Mouse (Mus musculus) heart, adult 9 months (tissue): ENCODE data around the gene Gm17545.

Experiments
- DNase-seq, 2 experiments: peaks; one replicate each; pipeline ENCODE4 v3.0.0; 2022; ENCODE audit warnings: low spot score in 2 of 2

Gene Gm17545

DNA sequence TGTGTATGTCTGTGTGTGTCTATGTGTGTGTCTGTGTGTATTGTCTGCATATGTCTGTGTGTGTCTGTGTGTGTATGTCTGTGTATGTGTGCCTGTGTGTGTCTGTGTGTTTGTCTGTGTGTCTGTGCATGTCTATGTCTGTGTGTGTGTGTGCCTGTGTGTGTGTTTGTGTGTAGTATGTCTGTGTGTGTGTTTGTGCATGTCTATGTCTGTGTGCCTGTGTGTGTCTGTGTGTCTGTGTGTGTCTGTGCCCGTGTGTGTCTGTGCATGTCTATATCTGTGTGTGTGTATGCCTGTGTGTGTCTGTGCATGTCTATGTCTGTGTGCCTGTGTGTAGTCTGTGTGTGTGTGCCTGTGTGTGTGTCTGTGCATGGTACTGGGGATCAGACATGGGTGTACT lies 9.0 kb upstream of the Gm17545 start:
- DNase-seq: no peak

DNA sequence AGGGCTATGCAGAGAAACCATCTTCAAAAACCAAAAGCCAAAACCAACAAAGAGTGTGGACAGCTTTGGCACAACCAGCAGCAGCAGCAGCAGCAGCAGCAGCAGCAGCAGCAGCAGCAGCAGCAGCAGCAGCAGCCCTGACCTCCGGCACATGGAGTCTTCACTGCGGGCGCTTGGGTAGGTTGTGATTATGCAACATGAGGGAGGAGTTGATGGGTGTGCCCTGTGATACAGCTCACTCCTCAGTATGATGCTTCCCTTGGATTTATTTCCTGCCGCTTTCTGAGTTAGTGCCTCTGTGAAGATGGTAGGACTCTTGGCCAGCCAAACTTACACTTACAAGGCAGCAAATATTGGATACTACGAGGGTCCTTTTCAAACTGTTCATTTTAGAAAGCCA lies 6.9 kb upstream of the Gm17545 start:
- DNase-seq: no peak

DNA sequence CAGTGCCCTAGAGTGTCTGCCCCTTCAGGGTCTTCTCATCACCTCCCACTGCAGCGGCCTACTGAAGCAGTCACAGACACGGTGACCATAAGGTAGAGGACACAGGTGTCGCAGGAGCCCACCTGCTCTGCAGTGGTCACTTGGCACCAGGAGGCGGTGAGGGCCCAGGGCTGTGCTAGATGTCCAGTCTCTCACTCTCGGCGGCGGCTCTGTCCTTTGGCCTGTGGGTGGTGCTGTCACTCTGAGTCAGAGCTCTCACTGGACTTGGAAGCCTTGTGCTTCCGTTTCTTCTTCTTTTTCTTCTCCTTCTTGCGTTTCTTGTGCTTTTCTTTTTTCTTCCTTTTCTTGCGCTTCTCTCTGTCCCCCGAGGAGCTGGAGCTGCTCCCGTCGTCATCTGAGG lies 5.7 kb upstream of the Gm17545 start:
- no peak for DNase-seq

DNA sequence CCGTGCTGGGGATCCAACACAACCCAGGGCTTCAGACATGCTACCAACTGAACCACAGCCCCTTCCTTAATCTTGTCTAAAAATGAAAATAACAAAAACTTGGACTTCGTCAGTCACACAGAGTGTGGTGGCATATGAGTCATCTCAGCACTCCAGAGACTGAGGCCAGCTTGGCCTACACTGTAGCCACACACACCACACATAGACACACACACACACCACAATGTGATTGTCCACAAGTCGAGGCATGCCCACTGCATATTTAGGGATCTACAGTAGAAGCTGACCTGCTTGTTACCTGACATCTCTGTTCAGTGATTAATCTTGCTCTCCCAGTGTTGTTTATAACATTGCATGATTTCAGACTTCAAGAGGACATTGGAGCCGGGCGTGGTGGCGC lies 4.9 kb upstream of the Gm17545 start:
- DNase-seq: no peak

DNA sequence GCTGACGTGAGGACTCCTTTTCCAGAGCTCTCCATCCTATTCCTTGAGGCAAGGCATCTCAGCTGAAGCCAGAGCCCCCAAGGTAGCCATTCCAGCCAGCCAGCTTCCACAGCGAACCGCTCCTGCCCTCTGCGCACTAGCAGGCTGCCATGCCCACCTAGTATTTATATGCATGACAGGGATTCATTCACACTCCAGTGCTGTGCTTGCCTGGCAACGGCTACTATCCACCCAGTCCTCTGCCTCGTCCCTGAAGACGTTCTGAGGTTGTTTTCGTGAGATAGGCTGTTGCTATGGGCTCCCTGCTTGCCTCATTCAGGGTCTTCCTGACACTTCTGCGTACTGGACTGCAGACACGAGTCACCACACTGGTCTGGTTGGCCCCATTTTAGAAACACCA lies 1.4 kb upstream of the Gm17545 start:
- DNase-seq: no peak

DNA sequence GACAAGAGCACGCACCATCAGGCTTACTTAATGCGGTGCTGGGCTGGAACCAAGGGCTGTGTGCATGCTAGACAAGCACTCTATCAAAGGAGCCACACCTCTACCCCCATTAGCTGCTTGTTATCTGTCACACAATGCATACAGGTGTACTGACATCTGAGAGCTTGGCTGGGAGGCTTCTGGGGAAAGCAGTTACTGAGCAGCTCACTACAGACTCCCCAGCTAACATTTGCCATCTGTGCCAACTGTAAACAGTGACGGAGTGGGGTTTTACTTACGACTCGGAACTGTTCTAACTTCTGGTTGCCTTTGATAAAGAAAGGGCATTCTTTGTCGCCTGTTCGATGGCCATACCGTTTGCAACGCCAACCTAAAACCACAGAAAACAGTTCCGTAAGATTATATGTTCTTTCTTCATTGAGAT lies 577 bp upstream of the Gm17545 start:
- no peak for DNase-seq

DNA sequence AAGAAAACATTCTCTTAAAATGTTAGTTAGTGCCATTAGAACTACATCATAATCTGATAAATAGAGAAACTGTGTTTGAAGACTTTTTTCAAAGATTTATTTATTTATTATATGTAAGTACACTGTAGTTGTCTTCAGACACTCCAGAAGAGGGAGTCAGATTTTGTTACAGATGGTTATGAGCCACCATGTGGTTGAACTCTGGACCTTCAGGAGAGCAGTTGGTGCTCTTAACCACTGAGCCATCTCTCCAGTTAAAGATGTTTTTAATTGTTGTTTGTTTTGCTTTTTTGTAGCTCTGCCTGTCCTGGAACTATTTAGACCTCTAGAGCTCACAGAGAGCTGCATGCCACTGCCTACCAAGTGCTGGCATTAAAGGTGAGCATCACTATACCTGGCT lies 951 bp downstream of the Gm17545 start:
- DNase-seq: no peak

DNA sequence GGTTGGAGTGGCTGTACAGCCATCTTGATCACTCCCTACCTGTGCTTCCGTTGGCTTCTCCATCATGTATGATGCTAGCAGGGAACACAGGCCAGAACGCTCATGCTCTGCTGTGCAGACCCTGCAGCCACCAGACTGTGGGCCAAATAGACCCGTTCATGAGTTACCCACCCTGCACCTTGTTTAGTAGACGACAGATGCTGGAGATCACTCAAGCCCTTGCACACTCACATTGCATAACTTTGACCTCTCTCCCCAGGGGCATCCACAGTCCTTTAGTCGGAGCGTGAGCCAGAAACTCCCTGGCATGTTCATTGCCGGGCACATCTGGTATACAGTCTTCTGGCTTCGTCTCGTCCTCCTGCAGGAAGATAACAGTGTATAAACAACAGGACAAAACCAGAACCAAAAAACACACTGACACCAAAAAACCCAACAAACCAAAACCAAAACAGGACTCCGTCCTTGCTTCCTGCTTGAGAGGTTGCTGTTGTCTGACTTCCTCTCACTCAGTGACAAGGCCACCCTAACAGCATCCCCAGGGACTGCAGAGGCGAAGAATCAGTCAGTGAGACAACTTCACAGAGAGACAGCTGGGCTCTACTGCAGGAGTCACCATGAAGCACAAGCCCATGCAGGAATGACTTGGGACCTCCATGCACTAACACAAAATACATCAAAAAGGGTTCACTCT lies 3.2 kb downstream of the Gm17545 start:
- peak in 1 of 2 experiments; percentile 34 for DNase-seq

DNA sequence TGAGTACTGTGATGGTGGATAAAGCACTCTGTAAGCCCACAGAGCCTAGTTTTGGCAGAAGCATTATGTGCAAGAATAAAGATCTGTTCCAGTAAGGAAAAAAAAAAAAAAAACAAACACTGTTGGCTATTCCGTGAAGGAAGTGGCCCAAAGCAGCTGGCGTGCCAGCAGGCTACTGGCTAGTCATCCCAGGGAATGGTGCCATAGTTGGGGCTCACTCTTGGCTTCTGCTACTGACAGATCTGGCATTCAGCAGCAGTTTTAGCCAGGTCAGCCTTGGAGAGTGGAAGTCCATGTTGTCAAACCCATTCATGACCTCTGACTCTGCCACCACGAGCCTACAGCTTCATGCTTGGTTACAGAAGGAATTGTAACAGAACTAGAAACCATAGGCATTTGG lies 7.9 kb downstream of the Gm17545 start:
- peak in 1 of 2 experiments; percentile 48 for DNase-seq

DNA sequence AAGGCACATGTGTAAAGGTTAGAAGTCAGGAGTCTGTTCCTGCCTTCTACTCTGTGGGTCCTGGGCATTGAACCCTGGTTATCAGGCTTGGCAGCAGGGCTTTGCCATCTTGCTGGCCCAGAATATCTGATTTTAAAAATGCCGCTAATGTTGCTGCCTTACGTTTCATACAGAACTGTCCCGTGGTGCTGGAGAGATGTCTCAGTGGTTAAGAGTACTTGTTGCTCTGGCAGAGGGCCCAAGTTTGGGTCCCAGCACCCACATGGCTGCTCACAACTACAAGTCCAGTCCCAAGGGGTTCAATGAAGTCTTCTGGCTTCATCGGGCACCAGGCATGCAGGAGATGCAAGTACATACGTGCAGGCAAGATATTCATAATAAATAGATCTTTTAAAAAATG lies 12.1 kb downstream of the Gm17545 start:
- no peak for DNase-seq

DNA sequence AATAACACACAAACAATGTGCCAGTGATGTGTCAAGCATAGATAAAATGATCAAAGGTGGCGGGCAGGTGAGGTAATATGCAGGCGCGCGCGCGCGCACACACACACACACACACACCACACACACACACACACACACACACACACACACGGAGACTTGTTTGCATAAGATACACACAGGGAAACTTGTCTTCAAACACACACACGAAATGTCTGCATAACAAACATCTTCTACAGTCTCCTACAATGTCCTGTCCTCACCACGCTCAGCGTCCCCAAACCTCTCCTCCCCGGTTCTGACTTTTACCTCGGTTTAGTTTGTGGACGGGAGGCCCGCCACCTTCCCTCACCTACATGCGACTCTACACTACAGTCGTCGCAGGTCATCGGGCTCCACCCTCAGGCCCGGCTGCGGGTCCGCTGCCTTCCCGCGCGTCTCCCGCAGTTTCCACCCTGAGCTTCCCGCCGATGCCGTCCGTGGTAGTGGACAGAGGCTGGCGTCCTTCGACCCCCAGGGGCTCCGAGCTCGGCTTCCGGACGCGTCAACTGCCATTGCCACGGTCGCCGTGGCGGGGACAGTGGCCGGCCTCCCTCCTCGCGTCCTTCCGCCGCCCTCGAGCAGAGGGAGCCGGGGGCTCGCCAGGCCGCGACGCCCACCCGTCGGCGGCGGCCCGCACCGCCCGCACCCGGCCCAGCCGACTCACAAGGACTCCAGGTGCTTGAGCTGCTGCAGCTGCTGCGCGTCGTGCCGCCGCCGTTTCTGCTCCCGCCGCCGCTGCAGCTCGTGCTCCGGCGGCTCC lies 13.5 kb downstream of the Gm17545 start:
- peak; percentile 25 to 29 for DNase-seq

DNA sequence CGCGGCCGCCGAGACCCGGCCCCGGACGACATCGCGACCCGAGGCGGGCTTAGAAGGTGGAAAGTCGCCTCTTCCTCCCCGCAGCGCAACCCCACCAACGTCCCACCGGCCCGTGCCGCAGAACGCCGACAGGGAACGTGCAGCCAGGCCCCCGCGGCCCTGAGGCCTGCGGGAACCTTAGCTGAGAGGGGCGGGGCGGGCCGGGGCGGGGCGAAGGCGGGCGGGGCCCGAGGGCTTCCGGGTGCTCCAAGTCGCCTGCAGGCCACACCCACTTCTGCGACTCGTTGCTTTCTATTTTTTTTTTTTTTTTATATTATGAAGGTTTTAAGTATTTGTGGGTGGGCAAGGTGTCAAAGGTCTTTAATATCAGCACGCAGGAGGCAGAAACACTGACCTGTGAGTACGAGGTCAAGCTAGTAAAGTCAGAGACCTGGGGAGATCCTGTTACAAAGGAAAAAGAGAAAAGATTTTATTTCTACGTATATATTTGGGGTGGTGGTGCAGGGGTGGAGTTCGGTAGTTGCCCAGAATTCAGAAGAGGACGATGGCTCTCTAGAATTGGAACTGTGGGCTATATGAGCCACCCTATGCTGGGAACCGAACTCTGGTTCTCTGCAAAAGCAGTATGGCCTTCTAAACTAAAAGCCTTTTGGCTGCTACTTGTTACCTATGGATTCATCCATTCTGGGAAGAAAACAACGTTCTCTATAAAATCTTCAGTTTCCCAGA lies 14.2 kb downstream of the Gm17545 start:
- DNase-seq: peak; percentile 38 to 52

DNA sequence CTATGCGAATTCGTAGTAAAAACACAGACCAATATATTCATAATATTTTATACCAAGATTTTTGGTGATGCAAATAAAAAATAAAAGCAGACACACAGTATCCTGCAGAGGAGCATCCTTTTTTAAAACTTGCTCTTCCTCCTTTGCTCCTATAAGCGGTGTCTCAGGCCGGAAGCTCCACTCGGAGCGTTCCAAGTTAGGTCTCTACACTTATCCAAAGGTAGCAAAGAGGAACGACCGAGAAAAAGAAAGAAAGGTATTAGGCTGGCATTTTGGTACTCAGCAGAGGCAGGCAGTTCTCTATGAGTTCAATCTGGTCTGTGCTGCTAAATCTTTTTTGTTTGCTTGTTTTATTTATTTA lies 14.8 kb downstream of the Gm17545 start:
- no peak for DNase-seq

DNA sequence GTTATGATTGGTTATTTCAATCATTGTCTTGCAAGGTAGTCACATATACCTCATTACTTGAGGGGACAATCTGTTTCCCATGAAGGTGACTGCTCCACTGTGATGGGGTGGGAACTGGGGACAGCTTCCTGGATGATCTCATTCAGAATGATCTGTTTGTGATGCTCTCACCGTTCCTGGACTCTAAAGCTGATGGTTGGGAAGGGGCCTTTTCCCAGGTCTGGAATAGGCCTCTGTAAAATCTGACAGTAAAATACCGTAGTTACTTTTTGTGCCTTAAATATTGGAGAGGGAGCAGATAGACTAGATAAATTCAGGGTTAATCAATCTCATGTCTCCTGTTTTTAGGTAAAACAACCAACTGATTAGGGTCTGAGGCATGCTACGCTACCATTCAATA lies 15.6 kb downstream of the Gm17545 start, which contains the start of gene Rp9:
Rp9 (minus strand) TSS at position 101 of the 400 bp plus-strand sequence.
- no peak for DNase-seq

DNA sequence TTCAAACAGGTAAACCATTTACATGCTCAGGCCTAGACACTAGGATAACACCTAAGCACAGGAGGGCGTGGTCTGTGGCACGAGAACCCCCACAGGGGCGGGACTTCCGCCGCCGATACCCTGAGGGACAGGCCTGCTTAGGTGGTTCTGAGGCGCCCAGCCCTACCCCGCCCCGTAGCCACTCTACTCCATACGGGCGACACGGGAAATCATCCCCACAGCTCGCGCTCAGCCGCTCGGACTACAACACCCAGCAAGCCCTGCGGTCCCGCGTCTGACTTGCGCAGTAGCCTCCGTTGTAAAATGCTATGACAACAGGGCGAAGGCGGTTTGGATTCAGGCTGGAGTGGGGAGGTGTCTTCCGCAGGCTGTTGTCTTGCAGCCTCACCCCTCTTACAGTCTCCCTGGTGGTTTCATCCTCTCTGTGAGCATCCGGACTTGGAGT lies 21.4 kb downstream of the Gm17545 start, which contains the start of gene Bbs9:
Bbs9 (plus strand) TSS at position 292 of the 445 bp plus-strand sequence.
- DNase-seq: peak; percentile 92 to 94

DNA sequence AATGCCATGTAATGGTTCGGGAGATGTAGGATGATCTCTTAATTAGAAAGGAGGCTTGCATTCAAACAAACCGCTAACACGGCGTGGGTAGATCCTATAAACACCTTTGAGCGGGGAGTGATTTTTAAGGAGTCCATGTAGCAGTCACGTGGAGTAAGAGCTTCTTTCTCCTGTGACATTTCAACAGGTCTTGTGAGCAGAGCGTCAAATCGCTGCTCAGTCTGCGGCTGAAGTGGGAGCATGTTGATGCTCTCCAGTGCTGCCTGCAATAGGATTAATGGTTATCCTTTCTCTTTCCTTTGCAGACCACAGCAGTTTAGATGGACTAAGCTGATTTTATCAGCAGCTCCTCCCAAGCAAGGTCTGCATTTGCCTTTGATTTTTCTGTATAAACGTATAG lies 22.2 kb downstream of the Gm17545 start:
- DNase-seq: no peak

DNA sequence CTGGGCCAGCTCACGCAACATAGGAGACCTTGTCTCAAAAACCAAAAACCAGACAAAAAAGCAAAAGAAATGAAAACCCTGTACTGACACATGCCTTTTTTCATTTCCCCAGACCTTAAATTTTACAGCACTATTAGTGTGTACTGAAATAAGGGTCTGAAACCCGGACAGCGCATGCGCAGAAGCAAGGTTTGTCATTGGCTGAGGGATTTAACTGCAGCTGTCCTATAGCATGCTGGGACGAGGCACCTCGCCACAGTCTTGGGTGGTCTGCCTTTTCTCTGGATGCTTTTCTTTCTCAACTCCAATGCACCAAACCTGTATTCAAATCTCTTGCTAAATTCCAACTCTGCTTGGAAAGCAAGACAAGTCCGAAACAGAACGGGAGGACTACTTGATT lies 24.9 kb downstream of the Gm17545 start:
- DNase-seq: no peak

DNA sequence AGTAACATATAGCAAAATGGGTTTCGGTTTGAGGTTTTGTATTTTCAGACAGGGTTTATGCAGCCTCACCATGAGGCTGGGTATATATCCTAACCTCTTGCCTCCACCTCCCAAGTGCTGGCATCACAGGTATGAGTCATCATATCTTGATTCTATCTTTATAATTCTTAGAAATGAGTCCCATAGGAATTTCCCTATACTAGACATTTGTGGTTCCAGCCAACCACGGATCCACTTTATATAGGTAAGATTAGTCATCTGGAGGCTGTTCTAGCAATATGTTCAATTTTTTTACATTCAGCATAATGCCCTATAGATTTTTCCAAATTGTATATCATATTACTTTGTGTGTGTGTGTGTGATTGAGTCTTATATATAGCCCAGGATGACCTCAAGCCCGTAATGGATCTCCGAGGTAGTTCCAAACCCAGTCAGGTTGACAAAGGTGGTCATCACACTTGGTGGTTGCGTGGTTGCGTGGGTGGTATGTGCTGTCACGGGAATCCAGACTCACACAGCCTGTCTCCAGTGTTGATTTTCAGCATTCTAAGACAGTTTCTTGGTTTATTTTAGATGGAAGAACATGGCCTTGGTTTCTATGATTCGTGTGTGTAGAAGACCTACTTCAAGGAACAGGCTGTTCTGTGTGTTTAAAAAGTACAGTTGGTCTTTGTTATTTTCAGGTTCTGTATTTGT lies 29.9 kb downstream of the Gm17545 start:
- DNase-seq: no peak

DNA sequence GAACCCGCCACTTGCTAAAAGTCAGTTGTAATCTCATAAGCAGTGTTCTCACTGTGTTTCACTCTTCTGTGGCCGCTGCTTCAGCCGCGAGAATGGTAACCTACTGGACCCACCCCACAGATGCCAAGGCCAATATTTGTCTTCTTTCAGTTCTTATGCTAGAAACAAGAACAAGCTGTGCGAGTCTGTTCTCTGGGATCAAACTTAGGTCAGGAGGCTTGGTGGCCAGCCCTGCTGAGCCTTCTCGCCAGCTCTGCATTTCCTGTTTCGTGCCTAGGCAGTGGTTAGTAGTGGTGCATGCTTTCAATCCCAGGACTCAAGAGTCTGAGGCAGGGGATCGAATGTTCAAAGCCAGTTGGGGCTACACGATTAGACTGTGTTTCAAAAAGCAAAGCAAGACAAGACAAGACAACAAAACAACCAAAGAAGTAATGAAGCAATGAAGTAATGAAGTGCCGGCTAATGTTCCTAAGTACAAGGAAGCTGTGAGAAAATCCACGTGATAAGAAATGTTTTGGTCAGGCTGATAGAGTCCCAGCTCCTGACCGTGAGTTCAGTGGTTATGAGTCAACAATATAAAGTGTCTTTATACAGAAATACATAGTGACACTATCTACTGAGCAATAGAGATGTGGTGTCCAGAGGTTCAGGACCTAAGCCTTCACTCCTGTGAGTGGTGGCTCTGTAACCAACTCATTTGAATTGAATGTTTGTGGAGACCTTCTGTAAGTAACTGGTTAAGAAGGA lies 30.6 kb downstream of the Gm17545 start:
- DNase-seq: no peak

DNA sequence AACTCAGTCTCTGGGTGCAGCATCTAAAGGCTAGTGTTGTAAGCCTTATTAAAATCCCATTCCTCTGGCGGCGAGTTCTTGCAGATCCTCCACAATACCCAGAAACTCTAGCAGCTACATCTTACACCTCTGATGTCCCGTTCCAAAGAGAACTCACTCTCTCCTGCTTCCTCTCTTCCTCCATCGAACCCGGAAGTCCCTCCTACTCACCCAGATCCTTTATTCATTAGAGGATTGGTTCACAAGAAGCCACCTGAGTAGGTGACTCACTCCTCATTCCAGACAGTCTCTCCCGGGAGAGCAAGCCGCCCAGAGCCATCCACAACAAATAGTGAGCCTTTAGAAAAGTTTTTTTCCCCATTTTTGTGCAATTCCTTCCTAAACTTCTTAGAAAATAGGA lies 32.1 kb downstream of the Gm17545 start:
- no peak for DNase-seq

DNA sequence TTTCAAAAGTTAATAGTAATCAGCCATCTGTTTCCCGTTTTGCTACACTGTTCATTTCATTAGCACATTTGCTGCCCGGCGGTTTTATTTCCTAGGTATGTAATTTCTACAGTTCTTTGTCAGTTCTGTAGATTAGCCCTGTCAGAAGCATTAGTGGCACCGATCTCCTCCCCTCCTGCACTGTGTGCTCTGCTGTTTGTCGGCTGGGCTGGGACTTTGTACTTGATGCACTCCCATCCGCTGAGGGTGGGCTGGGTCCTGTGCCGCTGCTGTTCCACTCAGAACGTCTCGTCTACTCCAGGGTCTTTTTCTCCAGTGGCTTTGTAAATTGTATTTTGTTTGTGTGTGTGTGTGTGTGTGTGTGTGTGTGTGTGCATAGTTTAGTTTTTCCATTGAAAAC lies 34.9 kb downstream of the Gm17545 start:
- no peak for DNase-seq
